Mouse (Mus musculus) limb, embryonic 15.5 days (tissue): Measurements from ENCODE around the gene Aco2. TPM values are rescaled to one million over a fixed set of nuclear protein-coding genes. Genes with fewer than 3 reads are reported as not detected.
A peak's percentile ranks its signal among the peaks of the same experiment; 100 is the strongest.

Experiments used
- ATAC-seq: fragments of 200-750 bp; cut with Nextera tagmentation; 2 replicates; pipeline ENCODE4 v1.8.0; 2017; ENCODE audit warnings: low read depth, moderate TSS enrichment; ENCODE audit not compliant: insufficient number of reproducible peaks, low FRiP score, low TSS enrichment
- H3K27ac ChIP-seq: fragments of 300-500 bp; sonication (generic); 2 replicates; pipeline ENCODE4 v1.5.1; 2015; ENCODE audit warnings: moderate library complexity, mild to moderate bottlenecking, inconsistent platforms
- H3K27me3 ChIP-seq: fragments of 300-500 bp; sonication (generic); 2 replicates; pipeline ENCODE4 v1.6.1; 2015; ENCODE audit warnings: inconsistent platforms
- H3K36me3 ChIP-seq: fragments of 300-500 bp; sonication (generic); 2 replicates; pipeline ENCODE4 v1.6.1; 2015; ENCODE audit warnings: inconsistent platforms
- H3K4me1 ChIP-seq: fragments of 300-500 bp; sonication (generic); 2 replicates; pipeline ENCODE4 v1.6.1; 2015; ENCODE audit warnings: inconsistent platforms
- H3K4me2 ChIP-seq: fragments of 300-500 bp; sonication (generic); 2 replicates; pipeline ENCODE4 v1.6.1; 2015; ENCODE audit warnings: mild to moderate bottlenecking, inconsistent platforms
- H3K4me3 ChIP-seq: fragments of 300-500 bp; sonication (generic); 2 replicates; pipeline ENCODE4 v1.5.1; 2015; ENCODE audit warnings: mild to moderate bottlenecking, inconsistent platforms
- H3K9ac ChIP-seq: fragments of 300-500 bp; sonication (generic); 2 replicates; pipeline ENCODE4 v1.6.1; 2015; ENCODE audit warnings: inconsistent platforms
- H3K9me3 ChIP-seq: fragments of 300-500 bp; sonication (generic); 2 replicates; pipeline ENCODE4 v1.6.1; 2016; ENCODE audit warnings: inconsistent platforms
- WGBS: fragments of 180-500 bp; shearing (Covaris S2); methylation state at CpG from one replicate; pipeline ENCODE4 v1.1.7; 2015; 5-methylcytosine and 5-hydroxymethylcytosine counted together
- polyA plus RNA-seq: library from polyadenylated mRNA; unstranded; fragments of >200 nt; fragmentation: Nextera tagmentation; extraction: Ambion mirVana; gene quantifications from 2 replicates; pipeline ENCODE4 v1.2.1, GENCODE M21; 2015

Aco2 gene
- polyA plus RNA-seq, 1 experiment from 2014 or later: 144 TPM

- H3K36me3 ChIP-seq: no peaks in the 10 kb centered on the region
- peaks cover 48% of the 10 kb centered on the region for H3K4me1 ChIP-seq
- ATAC-seq: no peak
- 0 out of 2 replicates have a peak overlapping the region, but pooled peaks have one; percentile 7 for H3K9ac ChIP-seq
- peak overlapping the region; percentile 66 for H3K4me2 ChIP-seq
- WGBS: 58% methylated on average over 10 of the region's 10 CpGs
- no peaks in the 10 kb centered on the region for H3K9me3 ChIP-seq
- H3K27ac ChIP-seq: no peak overlapping the region
- H3K4me3 ChIP-seq: peak overlapping the region; percentile 36; the same call in 1 of the 2 replicates
- H3K27me3 ChIP-seq: no peaks in the 10 kb centered on the region
Measured at GRCm38 (mm10) chr15:81835007-81835880, 36.9 kb upstream of the Aco2 start.

- Histone ChIP-seq H3K36me3 (no peaks in the 10 kb centered on the region), H3K9ac (peak overlapping the region; percentile 7), H3K4me1 (peaks cover 45% of the 10 kb centered on the region), H3K27ac (peak overlapping the region; percentile 68), H3K27me3 (no peaks in the 10 kb centered on the region), H3K4me3 (peak overlapping the region; percentile 36), H3K4me2 (peak overlapping the region; percentile 66), H3K9me3 (no peaks in the 10 kb centered on the region)
- 2% methylated on average over 33 of the region's 33 CpGs for WGBS
- peak; percentile 84 for ATAC-seq
Measured at GRCm38 (mm10) chr15:81836124-81836821, 35.8 kb upstream of the Aco2 start.

DNA sequence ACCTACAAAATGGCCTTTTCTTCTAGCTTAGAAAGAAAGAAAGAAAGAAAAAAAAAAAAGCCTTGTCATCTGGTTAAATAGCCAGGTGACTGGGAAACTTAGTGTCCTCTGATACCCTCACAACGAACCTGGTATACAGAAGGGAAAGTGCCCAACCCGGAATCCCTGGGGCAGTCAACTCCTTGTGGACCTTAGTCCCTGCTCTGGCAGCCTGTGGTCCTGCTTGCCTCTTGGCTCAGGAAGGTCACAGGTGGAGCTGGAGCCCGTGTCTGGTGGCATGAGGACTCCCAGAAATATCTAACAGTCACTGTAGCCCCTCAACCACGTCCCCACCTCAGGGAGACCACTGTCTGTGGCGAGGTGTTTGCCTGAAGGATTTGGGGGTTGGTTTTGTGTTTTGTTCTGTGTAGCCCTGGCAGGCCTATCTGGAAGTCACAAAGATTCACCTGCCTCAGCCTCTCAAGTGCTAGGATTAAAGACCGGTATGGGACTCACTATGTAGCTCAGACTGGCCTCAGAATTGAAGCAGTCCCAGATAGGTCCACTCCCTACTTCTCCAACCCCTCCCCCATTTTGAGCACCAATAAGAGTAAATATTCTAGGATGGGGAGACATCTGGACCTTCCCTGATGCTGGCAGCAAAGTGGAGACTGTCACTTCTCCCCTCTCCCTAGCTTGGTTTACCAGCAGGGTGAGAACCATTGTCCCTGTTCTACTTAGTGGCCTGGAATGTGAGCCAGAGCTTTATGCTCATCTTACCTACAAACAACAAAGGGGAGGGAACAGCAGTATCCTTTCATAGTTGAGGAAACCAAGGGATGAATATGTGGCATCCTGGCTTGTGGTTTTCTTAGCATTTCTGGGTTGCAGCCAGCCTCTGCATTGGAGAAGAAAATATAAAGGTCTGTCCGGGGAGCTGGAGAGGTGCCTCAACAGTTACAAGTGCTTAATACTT, 34.9 kb upstream of the Aco2 start:
- no peak overlapping the region for H3K4me3 ChIP-seq
- H3K4me2 ChIP-seq: peak overlapping the region; percentile 66
- H3K9ac ChIP-seq: no peak overlapping the region
- H3K27me3 ChIP-seq: no peaks in the 10 kb centered on the region
- peak overlapping the region; percentile 68; the same call in 1 of the 2 replicates for H3K27ac ChIP-seq
- WGBS: 64% methylated on average over 7 of the region's 7 CpGs
- peaks cover 40% of the 10 kb centered on the region for H3K4me1 ChIP-seq
- ATAC-seq: no peak
- H3K9me3 ChIP-seq: no peaks in the 10 kb centered on the region
- H3K36me3 ChIP-seq: no peaks in the 10 kb centered on the region

DNA sequence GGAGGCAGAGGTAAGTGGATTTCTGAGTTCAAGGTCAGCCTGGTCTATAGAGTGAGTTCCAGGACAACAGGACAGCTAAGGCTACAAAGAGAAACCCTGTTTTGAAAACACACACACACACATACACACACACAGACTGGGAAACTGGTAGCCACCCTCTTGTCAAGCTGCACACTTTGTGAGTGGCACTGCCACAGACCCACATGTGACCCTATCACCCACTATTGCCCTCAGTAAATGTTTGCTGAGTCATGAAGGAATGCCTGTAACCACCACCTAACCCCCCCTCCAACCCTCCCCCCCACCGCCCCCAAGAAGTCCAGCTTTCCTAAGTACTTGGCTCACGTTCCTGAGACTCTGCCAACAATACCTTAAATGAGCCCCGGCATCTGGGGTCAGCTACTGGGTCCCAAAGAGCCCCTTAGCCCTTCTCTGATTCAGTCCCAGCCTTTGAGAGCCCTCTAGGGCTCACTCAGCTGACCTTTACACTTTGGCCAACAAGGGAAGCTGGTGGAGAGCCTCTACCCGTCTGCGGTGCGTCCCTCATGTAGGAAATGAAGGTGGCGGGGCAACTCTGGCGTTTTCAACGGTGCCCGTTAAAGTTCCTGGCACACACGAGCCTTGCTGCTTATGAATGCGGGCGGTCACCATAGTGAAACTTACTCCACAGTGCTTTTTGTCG, 33.4 kb upstream of the Aco2 start:
- 55% methylated on average over 14 of the region's 14 CpGs for WGBS

DNA sequence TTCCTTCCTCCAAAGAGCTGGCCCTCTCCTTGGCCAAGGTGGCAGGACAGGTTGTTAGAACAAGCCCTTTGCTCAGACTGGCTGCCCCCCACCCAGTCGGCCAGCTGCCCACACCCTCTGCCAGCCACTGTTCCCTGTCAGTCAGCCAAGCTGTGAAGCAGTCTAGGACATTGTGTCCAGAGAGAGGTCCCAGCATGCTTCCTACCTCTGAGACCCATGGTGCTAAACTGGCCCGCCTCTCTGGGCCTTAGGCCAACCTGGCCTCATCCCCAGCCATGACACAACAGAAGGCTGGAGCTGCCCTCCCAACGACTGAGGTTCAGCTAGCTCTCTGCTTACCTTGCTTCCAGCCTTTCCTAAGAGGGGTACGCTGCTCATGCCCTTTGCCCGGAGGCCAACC, 32.5 kb upstream of the Aco2 start:
- Histone ChIP-seq H3K27me3 (no peaks in the 10 kb centered on the region), H3K9me3 (no peaks in the 10 kb centered on the region), H3K4me2 (no peak overlapping the region), H3K4me3 (no peak overlapping the region), H3K4me1 (peaks cover 34% of the 10 kb centered on the region), H3K27ac (no peak overlapping the region), H3K36me3 (no peaks in the 10 kb centered on the region), H3K9ac (no peak overlapping the region)
- 64% methylated on average over 5 of the region's 5 CpGs for WGBS
- ATAC-seq: no peak

More for the DNA sequence above, 33.4 kb upstream of the Aco2 start:
- ATAC-seq: no peak
- H3K4me2 ChIP-seq: no peak overlapping the region
- H3K9me3 ChIP-seq: no peaks in the 10 kb centered on the region
- no peaks in the 10 kb centered on the region for H3K27me3 ChIP-seq
- H3K36me3 ChIP-seq: no peaks in the 10 kb centered on the region
- no peak overlapping the region for H3K4me3 ChIP-seq
- no peak overlapping the region for H3K9ac ChIP-seq
- no peak overlapping the region for H3K27ac ChIP-seq
- peaks cover 40% of the 10 kb centered on the region for H3K4me1 ChIP-seq

GRCm38 (mm10) chr15:81840306-81840705, 31.8 kb upstream of the Aco2 start:
- Histone ChIP-seq H3K4me1 (peaks cover 34% of the 10 kb centered on the region), H3K4me3 (no peak overlapping the region), H3K27me3 (no peaks in the 10 kb centered on the region), H3K36me3 (no peaks in the 10 kb centered on the region), H3K9me3 (no peaks in the 10 kb centered on the region), H3K9ac (no peak overlapping the region), H3K27ac (no peak overlapping the region), H3K4me2 (no peak overlapping the region)
- 90% methylated on average over 7 of the region's 7 CpGs for WGBS
- ATAC-seq: no peak

- Histone ChIP-seq H3K4me1 (peaks cover 15% of the 10 kb centered on the region), H3K4me2 (no peak overlapping the region), H3K27me3 (no peaks in the 10 kb centered on the region), H3K9me3 (no peaks in the 10 kb centered on the region), H3K4me3 (no peak overlapping the region), H3K27ac (no peak overlapping the region), H3K9ac (no peak overlapping the region), H3K36me3 (peaks cover 17% of the 10 kb centered on the region; the same call in 1 of the 2 replicates)
- ATAC-seq: no peak
- 86% methylated on average over 7 of the region's 7 CpGs for WGBS
Measured at GRCm38 (mm10) chr15:81842275-81842674, 29.8 kb upstream of the Aco2 start.

DNA sequence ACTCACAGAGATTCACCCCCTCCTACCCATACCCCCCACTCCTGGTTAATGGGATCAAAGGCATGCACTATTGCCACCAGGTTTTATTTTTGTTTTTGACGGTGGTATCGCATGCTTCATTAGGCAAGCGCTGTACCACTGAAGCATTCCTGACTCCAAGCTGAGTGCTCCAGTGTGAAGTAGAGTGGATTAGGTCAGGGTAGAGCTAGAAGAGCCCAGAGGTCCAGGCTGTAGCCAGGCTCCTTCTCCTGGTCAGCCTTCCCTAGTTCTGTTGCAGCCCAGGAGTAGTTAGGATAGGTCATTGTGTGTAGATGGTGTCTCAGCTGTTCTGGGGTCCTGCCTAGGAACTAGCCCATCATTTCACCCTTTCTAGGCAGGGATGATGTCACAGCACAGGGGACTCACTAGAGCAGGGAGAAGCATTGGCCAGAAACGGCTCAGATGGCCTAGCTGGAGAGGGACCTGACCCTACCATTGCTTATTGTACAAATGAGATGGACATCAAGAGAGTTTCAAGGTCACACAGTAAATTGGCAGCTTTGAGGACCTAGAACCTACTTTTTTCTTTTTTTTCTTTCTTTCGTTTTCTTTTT, 27.0 kb upstream of the Aco2 start:
- H3K36me3 ChIP-seq: peaks cover 37% of the 10 kb centered on the region
- H3K4me1 ChIP-seq: peaks cover under 1% of the 10 kb centered on the region; the same call in 1 of the 2 replicates
- 77% methylated on average over 5 of the region's 5 CpGs for WGBS
- no peak overlapping the region for H3K4me3 ChIP-seq
- ATAC-seq: no peak
- H3K9ac ChIP-seq: no peak overlapping the region
- H3K27me3 ChIP-seq: no peaks in the 10 kb centered on the region
- H3K4me2 ChIP-seq: no peak overlapping the region
- H3K9me3 ChIP-seq: no peaks in the 10 kb centered on the region
- H3K27ac ChIP-seq: no peak overlapping the region

GRCm38 (mm10) chr15:81845724-81846123, 26.4 kb upstream of the Aco2 start:
- H3K9me3 ChIP-seq: no peaks in the 10 kb centered on the region

GRCm38 (mm10) chr15:81846755-81847154, 25.4 kb upstream of the Aco2 start:
- Histone ChIP-seq H3K4me3 (no peak overlapping the region), H3K9ac (no peak overlapping the region), H3K9me3 (no peaks in the 10 kb centered on the region), H3K36me3 (peaks cover 53% of the 10 kb centered on the region), H3K4me1 (no peaks in the 10 kb centered on the region), H3K27ac (no peak overlapping the region), H3K27me3 (no peaks in the 10 kb centered on the region), H3K4me2 (no peak overlapping the region)
- 82% methylated on average over 9 of the region's 9 CpGs for WGBS
- ATAC-seq: no peak

More at GRCm38 (mm10) chr15:81845724-81846123, 26.4 kb upstream of the Aco2 start:
- Histone ChIP-seq H3K9ac (no peak overlapping the region), H3K27me3 (no peaks in the 10 kb centered on the region), H3K4me2 (no peak overlapping the region), H3K27ac (peak overlapping the region; percentile 22; the same call in 1 of the 2 replicates), H3K4me3 (no peak overlapping the region), H3K36me3 (peaks cover 43% of the 10 kb centered on the region), H3K4me1 (no peaks in the 10 kb centered on the region)
- WGBS: 32% methylated on average over 4 of the region's 4 CpGs
- no peak for ATAC-seq
